Mouse (Mus musculus) CH12.LX (cell line): ENCODE data around the gene Shisa8. TPM values are rescaled to one million over a fixed set of nuclear protein-coding genes. Genes with fewer than 3 reads are reported as not detected.
A peak's percentile ranks its signal among the peaks of the same experiment; 100 is the strongest.

Experiments
- DNase-seq: peaks from one replicate; pipeline ENCODE4 v3.0.0-alpha.2; 2013; ENCODE audit errors: extremely low read depth
- H3K27ac ChIP-seq: 2 replicates; pipeline ENCODE4 v1.5.1; 2012; ENCODE audit warnings: low read depth, mild to moderate bottlenecking, control low read depth, moderate library complexity; ENCODE audit not compliant: insufficient read depth
- H3K27me3 ChIP-seq: replicated peaks from 2 replicates; pipeline ENCODE3; 2012; ENCODE audit warnings: inconsistent platforms
- H3K36me3 ChIP-seq, 2 experiments: replicated peaks in 1 of 2; 2 replicates each; pipeline versions ENCODE3 to v1.6.1; 2012; ENCODE audit warnings: inconsistent platforms in 1 of 2, low read length in 1 of 2, mild to moderate bottlenecking in 1 of 2, mixed read lengths in 1 of 2, moderate library complexity in 1 of 2; ENCODE audit not compliant: control insufficient read depth in 1 of 2, insufficient read depth in 1 of 2
- H3K4me1 ChIP-seq, 2 experiments: 2 replicates each; pipeline ENCODE4 v1.6.1; 2012; ENCODE audit warnings: inconsistent platforms in 1 of 2, moderate library complexity in 1 of 2; ENCODE audit not compliant: insufficient read depth in 2 of 2, control insufficient read depth in 1 of 2
- H3K4me2 ChIP-seq: 2 replicates; pipeline ENCODE4 v1.6.1; 2012; ENCODE audit warnings: low read depth, mild to moderate bottlenecking, control low read depth; ENCODE audit not compliant: poor library complexity, insufficient read depth, severe bottlenecking
- H3K4me3 ChIP-seq, 3 experiments: fragments of 150-350 bp in 1 of 3; sonication (generic) in 1 of 3; replicated peaks in 1 of 3; 2 replicates each; pipeline versions ENCODE3 to v1.5.1; 2011 to 2012; ENCODE audit warnings: low read depth in 2 of 3, low read length in 2 of 3, mild to moderate bottlenecking in 2 of 3, moderate library complexity in 2 of 3, control low read depth in 1 of 3, improper control_type of control experiment in 1 of 3, inconsistent platforms in 1 of 3, mixed read lengths in 1 of 3; ENCODE audit not compliant: poor library complexity in 1 of 3
- H3K79me2 ChIP-seq: replicated peaks from 2 replicates; pipeline ENCODE4 v1.6.1; 2012; ENCODE audit warnings: mild to moderate bottlenecking, moderate library complexity; ENCODE audit not compliant: control insufficient read depth, poor library complexity, insufficient read depth, severe bottlenecking; ENCODE audit errors: extremely low read depth
- H3K9ac ChIP-seq: 2 replicates; pipeline ENCODE4 v1.6.1; 2012; ENCODE audit warnings: low read depth, mild to moderate bottlenecking, control low read depth, moderate library complexity; ENCODE audit not compliant: insufficient read depth
- H3K9me3 ChIP-seq: replicated peaks from 2 replicates; pipeline ENCODE3; 2012; ENCODE audit warnings: low read length, inconsistent platforms, mixed read lengths
- BHLHE40 ChIP-seq: IDR thresholded peaks from 2 replicates; pipeline ENCODE4 v1.6.1; 2011; ENCODE audit warnings: mild to moderate bottlenecking, low read depth, low read length, improper control_type of control experiment
- CHD2 ChIP-seq: IDR thresholded peaks from 2 replicates; pipeline ENCODE4 v1.6.1; 2011; ENCODE audit warnings: low read length, improper control_type of control experiment
- CTCF ChIP-seq, 2 experiments: IDR thresholded peaks in 1 of 2; conservative IDR thresholded peaks in 1 of 2; 2 replicates each; pipeline ENCODE4 v1.5.1; 2011 to 2012; ENCODE audit warnings: low read depth in 2 of 2, low read length in 2 of 2, improper control_type of control experiment in 1 of 2, inconsistent platforms in 1 of 2, mild to moderate bottlenecking in 1 of 2, moderate library complexity in 1 of 2
- E2F4 ChIP-seq: IDR thresholded peaks from 2 replicates; pipeline ENCODE4 v1.6.1; 2011; ENCODE audit warnings: low read depth, low read length, improper control_type of control experiment; ENCODE audit not compliant: insufficient replicate concordance
- ELF1 ChIP-seq: IDR thresholded peaks from 2 replicates; pipeline ENCODE4 v1.6.1; 2014; ENCODE audit warnings: low read depth, mild to moderate bottlenecking, inconsistent platforms, low read length, improper control_type of control experiment
- EP300 ChIP-seq: IDR thresholded peaks from 2 replicates; pipeline ENCODE4 v1.6.1; 2011; ENCODE audit warnings: low read length, improper control_type of control experiment
- ETS1 ChIP-seq: conservative IDR thresholded peaks from 2 replicates; pipeline ENCODE4 v1.6.1; 2012; ENCODE audit warnings: low read depth, mild to moderate bottlenecking, inconsistent platforms, low read length, improper control_type of control experiment, moderate library complexity
- HCFC1 ChIP-seq: IDR thresholded peaks from 2 replicates; pipeline ENCODE4 v1.6.1; 2012; ENCODE audit warnings: low read depth, mild to moderate bottlenecking, inconsistent platforms, low read length, improper control_type of control experiment
- IRF4 ChIP-seq: IDR thresholded peaks from 2 replicates; pipeline ENCODE4 v1.6.1; 2014; ENCODE audit warnings: low read depth, mild to moderate bottlenecking, inconsistent platforms, low read length, improper control_type of control experiment
- JUN ChIP-seq: IDR thresholded peaks from 2 replicates; pipeline ENCODE4 v1.6.1; 2011; ENCODE audit warnings: low read depth, mild to moderate bottlenecking, low read length, improper control_type of control experiment, moderate library complexity; ENCODE audit not compliant: insufficient read depth
- JUND ChIP-seq: conservative IDR thresholded peaks from 2 replicates; pipeline ENCODE4 v1.6.1; 2011; ENCODE audit warnings: low read depth, low read length, improper control_type of control experiment
- KAT2A ChIP-seq: IDR thresholded peaks from 2 replicates; pipeline ENCODE4 v1.6.1; 2012; ENCODE audit warnings: low read length, improper control_type of control experiment, inconsistent platforms; ENCODE audit not compliant: insufficient replicate concordance
- MAFK ChIP-seq: IDR thresholded peaks from 2 replicates; pipeline ENCODE4 v1.6.1; 2011; ENCODE audit warnings: low read length, improper control_type of control experiment; ENCODE audit not compliant: insufficient replicate concordance
- MAX ChIP-seq: IDR thresholded peaks from 2 replicates; pipeline ENCODE4 v1.6.1; 2011; ENCODE audit warnings: low read length, improper control_type of control experiment
- MAZ ChIP-seq: IDR thresholded peaks from 2 replicates; pipeline ENCODE4 v1.6.1; 2012; ENCODE audit warnings: low read depth, mild to moderate bottlenecking, inconsistent platforms, low read length, improper control_type of control experiment, moderate library complexity
- MEF2A ChIP-seq: IDR thresholded peaks from 2 replicates; pipeline ENCODE4 v1.6.1; 2014; ENCODE audit warnings: low read depth, mild to moderate bottlenecking, inconsistent platforms, low read length, improper control_type of control experiment, borderline replicate concordance
- MXI1 ChIP-seq: IDR thresholded peaks from 2 replicates; pipeline ENCODE4 v1.6.1; 2011; ENCODE audit warnings: mild to moderate bottlenecking, low read depth, low read length, improper control_type of control experiment
- MYC ChIP-seq: IDR thresholded peaks from 2 replicates; pipeline ENCODE4 v1.6.1; 2011; ENCODE audit warnings: low read depth, mild to moderate bottlenecking, improper control_type of control experiment, low read length
- POLR2A ChIP-seq: IDR thresholded peaks from 2 replicates; pipeline ENCODE4 v1.6.1; 2011; ENCODE audit warnings: low read depth, mild to moderate bottlenecking, improper control_type of control experiment, low read length
- POLR2AphosphoS2 ChIP-seq: IDR thresholded peaks from 2 replicates; pipeline ENCODE4 v1.6.1; 2011; ENCODE audit warnings: low read depth, low read length, improper control_type of control experiment
- RAD21 ChIP-seq: IDR thresholded peaks from 2 replicates; pipeline ENCODE4 v1.6.1; 2011; ENCODE audit warnings: low read depth, mild to moderate bottlenecking, low read length, improper control_type of control experiment, moderate library complexity
- SIN3A ChIP-seq: IDR thresholded peaks from 2 replicates; pipeline ENCODE4 v1.6.1; 2012; ENCODE audit warnings: low read length, improper control_type of control experiment, inconsistent platforms
- TCF12 ChIP-seq: IDR thresholded peaks from 2 replicates; pipeline ENCODE4 v1.6.1; 2014; ENCODE audit warnings: low read depth, mild to moderate bottlenecking, inconsistent platforms, low read length, improper control_type of control experiment
- UBTF ChIP-seq: IDR thresholded peaks from 2 replicates; pipeline ENCODE4 v1.6.1; 2012; ENCODE audit warnings: low read depth, mild to moderate bottlenecking, inconsistent platforms, low read length, improper control_type of control experiment, moderate library complexity
- USF2 ChIP-seq: conservative IDR thresholded peaks from 2 replicates; pipeline ENCODE4 v1.6.1; 2011; ENCODE audit warnings: low read depth, low read length, improper control_type of control experiment
- ZC3H11A ChIP-seq: IDR thresholded peaks from 2 replicates; pipeline ENCODE4 v1.6.1; 2012; ENCODE audit warnings: low read depth, mild to moderate bottlenecking, inconsistent platforms, low read length, improper control_type of control experiment
- ZNF384 ChIP-seq: IDR thresholded peaks from 2 replicates; pipeline ENCODE4 v1.6.1; 2012; ENCODE audit warnings: low read depth, low read length, improper control_type of control experiment, inconsistent platforms
- dilution Hi-C: fragments of 300-500 bp; cut with MboI; formaldehyde crosslinking; loops from 2 replicates; pipeline ENCODE4 v1.14.3; 2020; ENCODE audit warnings: low sequenced_read_pairs; ENCODE audit not compliant: extremely low pct_unique_long_range_greater_than_20kb, extremely low pct_ligation_motif_present
- in situ Hi-C: fragments of 300-500 bp; cut with MboI; formaldehyde crosslinking; loops from 3 replicates; pipeline ENCODE4 v1.14.3; 2019; ENCODE audit warnings: low sequenced_read_pairs, low pct_ligation_motif_present, low pct_unique_long_range_greater_than_20kb, mixed read lengths
- polyA plus RNA-seq: library from polyadenylated mRNA; unstranded; fragments of >175 nt; gene quantifications from 2 replicates; pipeline ENCODE4 v1.2.1, GENCODE M21; 2012; ENCODE audit warnings: low read depth; ENCODE audit not compliant: insufficient read length
- total RNA-seq, 2 experiments: library from RNA; depleted of rRNA; stranded (reverse); fragments of 300-350 nt in 1 of 2; fragments of >200 nt in 1 of 2; gene quantifications; 2 replicates each; pipeline ENCODE4 v1.2.3; 2012 to 2014

Shisa8 gene
- total and polyA plus RNA-seq, 3 experiments = 83.4 to 159 (median 103) TPM

GRCm38 (mm10) chr15:82161965-82162600, 50.5 kb downstream of the Shisa8 start:
- Histone ChIP-seq H3K36me3 (peaks cover 2 to 23% of the 10 kb centered on the region in 2 experiments), H3K27ac (peak overlapping the region; percentile 95)
- dilution Hi-C loops = no loop called here

DNA sequence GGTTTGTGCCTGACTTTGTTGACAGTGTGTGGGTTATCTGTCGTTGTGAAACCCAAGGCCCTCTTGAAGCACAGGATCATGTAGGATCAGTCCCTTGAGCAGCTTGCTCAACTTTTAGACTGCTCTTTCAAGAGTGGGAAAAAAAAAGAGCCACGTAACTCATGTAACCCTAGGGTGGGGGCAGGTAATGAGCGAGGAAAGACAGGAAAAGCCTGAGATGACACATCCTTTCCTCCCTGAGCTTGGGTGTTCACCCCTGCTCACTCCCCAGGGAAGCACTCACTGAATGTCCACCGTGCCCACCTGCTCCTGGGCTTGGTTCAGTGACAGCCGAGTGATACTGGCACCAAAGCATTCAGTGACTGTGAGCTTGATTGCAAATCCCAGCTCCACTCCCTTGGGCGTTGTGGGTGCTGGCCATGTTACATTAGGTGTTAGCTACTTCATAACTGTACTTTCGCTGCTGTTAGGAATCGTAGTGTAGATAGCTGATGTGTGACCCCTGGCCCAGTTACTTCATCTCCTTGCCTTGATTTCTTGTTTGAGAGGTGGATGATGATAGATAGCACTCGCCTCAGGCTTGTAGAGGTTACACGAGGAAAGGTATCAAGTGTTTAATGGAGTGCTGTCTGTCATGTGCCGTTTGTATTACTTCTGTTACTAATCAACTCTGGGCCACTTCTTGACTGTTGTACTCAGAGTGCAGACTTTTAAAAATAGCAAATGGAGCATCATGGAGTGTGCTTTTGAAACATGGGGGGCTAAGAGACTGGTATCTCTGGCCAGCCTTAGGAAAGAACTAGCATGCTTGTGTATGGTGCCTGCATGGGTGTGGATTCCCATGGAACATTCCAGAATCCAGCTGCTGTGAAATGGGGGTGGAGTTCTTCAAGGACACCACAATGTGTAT, 51.6 kb downstream of the Shisa8 start:
- dilution Hi-C loops = no loop called here
- peak; percentile 59 for TF ChIP-seq JUND
- no peak; the same call in 1 of the 2 replicates for TF ChIP-seq POLR2A
- peak; percentile 90 for TF ChIP-seq ZNF384
- TF ChIP-seq MYC = peak; percentile 49; the same call in 1 of the 2 replicates
- no peak for TF ChIP-seq CTCF (conservative IDR thresholded peaks at IDR 0.05 in 1 of 2, IDR thresholded peaks at IDR 0.05 in 1 of 2; ENCODE audit: low read depth in 2 of 2, low read length in 2 of 2)
- peak; percentile 65 for TF ChIP-seq EP300
- 0 out of 2 replicates have a peak, but pooled peaks have one; percentile 8 for TF ChIP-seq ELF1
- TF ChIP-seq E2F4 = no peak
- no peak for TF ChIP-seq ZC3H11A
- peak; percentile 38; the same call in 1 of the 2 replicates for TF ChIP-seq HCFC1
- TF ChIP-seq TCF12 = peak; percentile 74
- TF ChIP-seq JUN = peak; percentile 63
- TF ChIP-seq CHD2 = peak; percentile 71
- peak; percentile 60 for TF ChIP-seq MEF2A
- 0 out of 2 replicates have a peak, but pooled peaks have one; percentile 15 for TF ChIP-seq MAFK
- peak; percentile 59 for TF ChIP-seq BHLHE40
- peak; percentile 89 for TF ChIP-seq MAZ
- TF ChIP-seq ETS1 = peak; percentile 91
- TF ChIP-seq USF2 = no peak
- peak; percentile 76 for TF ChIP-seq IRF4
- TF ChIP-seq KAT2A = 0 out of 2 replicates have a peak, but pooled peaks have one; percentile 10
- peak; percentile 52 for TF ChIP-seq MXI1

More at GRCm38 (mm10) chr15:82161965-82162600, 50.5 kb downstream of the Shisa8 start:
- no peaks in the 10 kb centered on the region for H3K27me3 ChIP-seq
- in situ Hi-C loops = no loop called here
- H3K9me3 ChIP-seq = no peaks in the 10 kb centered on the region
- TF ChIP-seq ZC3H11A = no peak
- TF ChIP-seq CHD2 = no peak
- TF ChIP-seq MAX = no peak
- peak; percentile 16; the same call in 1 of the 2 replicates for TF ChIP-seq POLR2A
- TF ChIP-seq MEF2A = no peak
- no peak for TF ChIP-seq E2F4
- no peak for TF ChIP-seq TCF12
- TF ChIP-seq KAT2A = no peak
- TF ChIP-seq JUN = no peak
- TF ChIP-seq CTCF (conservative IDR thresholded peaks at IDR 0.05 in 1 of 2, IDR thresholded peaks at IDR 0.05 in 1 of 2; ENCODE audit: low read depth in 2 of 2, low read length in 2 of 2) = no peak
- peak; percentile 28 for TF ChIP-seq MXI1
- 0 out of 2 replicates have a peak, but pooled peaks have one; percentile 37 for TF ChIP-seq MYC
- TF ChIP-seq BHLHE40 = no peak
- TF ChIP-seq SIN3A = 0 out of 2 replicates have a peak, but pooled peaks have one; percentile 45
- TF ChIP-seq UBTF = 0 out of 2 replicates have a peak, but pooled peaks have one; percentile 46
- TF ChIP-seq POLR2AphosphoS2 = peak; percentile 36
- TF ChIP-seq RAD21 = no peak
- no peak for DNase-seq
- peak overlapping the region; percentile 35 to 58 (median 45) for H3K4me3 ChIP-seq
- peak overlapping the region; percentile 65 for H3K9ac ChIP-seq
- peaks cover 79% of the 10 kb centered on the region for H3K79me2 ChIP-seq
- peak overlapping the region; percentile 97 for H3K4me2 ChIP-seq
- H3K4me1 ChIP-seq = peaks cover 22 to 81% of the 10 kb centered on the region in 2 experiments

More for the DNA sequence above, 51.6 kb downstream of the Shisa8 start:
- peak overlapping the region; percentile 95 for H3K27ac ChIP-seq
- H3K4me1 ChIP-seq = peaks cover 26 to 87% of the 10 kb centered on the region in 2 experiments
- in situ Hi-C loops = no loop called here
- peak overlapping the region; percentile 10 to 58 (median 45) for H3K4me3 ChIP-seq
- peak; percentile 71 for DNase-seq
- H3K9me3 ChIP-seq = no peaks in the 10 kb centered on the region
- peaks cover 2 to 30% of the 10 kb centered on the region in 2 experiments for H3K36me3 ChIP-seq
- peak overlapping the region; percentile 65 for H3K9ac ChIP-seq
- H3K4me2 ChIP-seq = peak overlapping the region; percentile 97
- H3K27me3 ChIP-seq = no peaks in the 10 kb centered on the region
- H3K79me2 ChIP-seq = peaks cover 86% of the 10 kb centered on the region
